Comparison of ENCODE assay signal across 8 mouse cellular contexts in the genomic region with DNA sequence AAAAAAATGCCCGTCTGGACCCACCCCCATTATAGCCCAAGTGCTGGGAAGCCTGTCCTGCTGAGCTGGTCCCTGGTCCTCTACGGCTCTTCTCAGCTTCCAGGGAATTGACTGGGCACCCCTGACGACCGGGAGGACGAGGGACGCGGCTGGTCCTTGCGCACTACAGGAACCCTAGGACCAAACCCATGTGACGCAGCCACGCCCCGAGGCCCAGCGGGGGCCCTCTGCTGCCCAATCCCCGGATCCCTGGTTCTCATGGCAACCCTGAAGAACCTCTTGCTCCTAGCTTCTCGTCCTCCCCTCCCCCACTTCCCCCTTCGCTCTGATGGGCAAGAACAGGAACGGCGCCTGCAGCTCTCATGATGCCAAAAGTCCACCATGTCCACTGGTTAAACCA. TPM values are rescaled to one million over a fixed set of nuclear protein-coding genes. Genes with fewer than 3 reads are reported as not detected.
A peak's percentile ranks its signal among the peaks of the same experiment; 100 is the strongest.
DNase-seq lines count a peak whose midpoint lies in the region; ATAC-seq lines count a peak whose summit lies in the region.

No protein-coding gene starts in this region.

- peak overlapping the region; percentile 41; the same call in 1 of the 2 replicates for H3K4me2 ChIP-seq in kidney, embryonic 14.5 days (replicated peaks; ENCODE audit: low read depth, low read length)
- peak overlapping the region; percentile 57 for H3K4me2 ChIP-seq in hindbrain, embryonic 14.5 days (replicated peaks)
- H3K4me2 ChIP-seq in limb, embryonic 12.5 days: peak overlapping the region; percentile 51

- DNase-seq in kidney, postnatal 4 days: no peak
- DNase-seq in cerebellum, postnatal 25 days: peak; percentile 52 to 75
- peak; percentile 45 for DNase-seq in hindbrain, embryonic 14.5 days (ENCODE audit: low spot score)
- peak; percentile 64 for DNase-seq in right cerebral cortex, postnatal 4 days
- DNase-seq in thymus, postnatal 10 days (ENCODE audit: low spot score in 2 of 2): no peak
- no peak for DNase-seq in urinary bladder, adult 2 months (ENCODE audit: low spot score)

- H3K9ac ChIP-seq in kidney, embryonic 14.5 days (ENCODE audit: low read depth, low read length): no peak overlapping the region
- H3K9ac ChIP-seq in hindbrain, embryonic 14.5 days: peak overlapping the region; percentile 56
- H3K9ac ChIP-seq in limb, embryonic 12.5 days (replicated peaks): no peak overlapping the region

- peak overlapping the region; percentile 21; the same call in 1 of the 2 replicates for H3K4me3 ChIP-seq in kidney, embryonic 14.5 days (ENCODE audit: low read length)
- H3K4me3 ChIP-seq in hindbrain, embryonic 14.5 days (replicated peaks; ENCODE audit: low read length): peak overlapping the region; percentile 42
- peak overlapping the region; percentile 26; the same call in 1 of the 2 replicates for H3K4me3 ChIP-seq in limb, embryonic 12.5 days (replicated peaks)

- peaks cover 72% of the 10 kb centered on the region for H3K27me3 ChIP-seq in kidney, embryonic 14.5 days (ENCODE audit: control insufficient read depth, insufficient read depth, low read length)
- peaks cover 83% of the 10 kb centered on the region for H3K27me3 ChIP-seq in hindbrain, embryonic 14.5 days (ENCODE audit: control insufficient read depth, insufficient read depth, low read length)
- peaks cover 91% of the 10 kb centered on the region for H3K27me3 ChIP-seq in limb, embryonic 12.5 days

- H3K36me3 ChIP-seq in kidney, embryonic 14.5 days (ENCODE audit: control insufficient read depth, insufficient read depth, low read length): peaks cover 29% of the 10 kb centered on the region; the same call in 1 of the 2 replicates
- no peaks in the 10 kb centered on the region for H3K36me3 ChIP-seq in hindbrain, embryonic 14.5 days (replicated peaks; ENCODE audit: control insufficient read depth, insufficient read depth)
- peaks cover 87% of the 10 kb centered on the region for H3K36me3 ChIP-seq in limb, embryonic 12.5 days

- H3K4me1 ChIP-seq in kidney, embryonic 14.5 days (ENCODE audit: control insufficient read depth, insufficient read depth, low read length): no peaks in the 10 kb centered on the region
- no peaks in the 10 kb centered on the region for H3K4me1 ChIP-seq in hindbrain, embryonic 14.5 days (replicated peaks; ENCODE audit: control insufficient read depth, insufficient read depth, low read length)
- no peaks in the 10 kb centered on the region for H3K4me1 ChIP-seq in limb, embryonic 12.5 days (replicated peaks)

- ATAC-seq in kidney, embryonic 14.5 days (ENCODE audit: low FRiP score, low TSS enrichment): peak; percentile 49
- ATAC-seq in hindbrain, embryonic 14.5 days (ENCODE audit: low FRiP score): peak; percentile 44
- ATAC-seq in limb, embryonic 12.5 days (ENCODE audit: insufficient number of reproducible peaks, insufficient read depth, low FRiP score, low TSS enrichment, low read depth): 0 out of 2 replicates have a peak, but pooled peaks have one; percentile 7

- H3K27ac ChIP-seq in kidney, embryonic 14.5 days (ENCODE audit: low read depth, low read length): no peak overlapping the region
- peak overlapping the region; percentile 86 for H3K27ac ChIP-seq in hindbrain, embryonic 14.5 days
- no peak overlapping the region for H3K27ac ChIP-seq in limb, embryonic 12.5 days

- WGBS in kidney, embryonic 14.5 days: 56% methylated on average over 17 of the region's 17 CpGs
- 50% methylated on average over 17 of the region's 17 CpGs for WGBS in hindbrain, embryonic 14.5 days
- WGBS in limb, embryonic 12.5 days: 58% methylated on average over 17 of the region's 17 CpGs

- H3K9me3 ChIP-seq in kidney, embryonic 14.5 days (ENCODE audit: control insufficient read depth, low read length): peaks cover 42% of the 10 kb centered on the region
- H3K9me3 ChIP-seq in hindbrain, embryonic 14.5 days (ENCODE audit: control insufficient read depth, low read length): peaks cover 32% of the 10 kb centered on the region
- peaks cover 67% of the 10 kb centered on the region for H3K9me3 ChIP-seq in limb, embryonic 12.5 days

RNA-seq across cellular contexts. Expression of a gene that starts 11.8 kb away (rescaled TPM):
- polyA plus RNA-seq in kidney, embryonic 14.5 days (2014; fragmentation: Nextera tagmentation; extraction: Ambion mirVana): 228 and 307 TPM in 2 replicates
- polyA plus RNA-seq in hindbrain, embryonic 14.5 days (2014; fragmentation: Nextera tagmentation; extraction: Ambion mirVana): 38.5 and 49.5 TPM in 2 replicates
- polyA plus RNA-seq in limb, embryonic 12.5 days (2016; fragmentation: Nextera tagmentation; extraction: Ambion mirVana): 546 and 599 TPM in 2 replicates
- polyA plus RNA-seq in urinary bladder, adult 2 months (2012; rRNA removed): 38.2 and 39.6 TPM in 2 replicates

Comparison
In these comparisons a context has a peak if more than half of its experiments do, and no peak if none do; other contexts are left out.
1. DNase-seq: peak in cerebellum, postnatal 25 days (2 of 2), hindbrain, embryonic 14.5 days (single experiment) and right cerebral cortex, postnatal 4 days (single experiment); none in kidney, postnatal 4 days (0 of 2), thymus, postnatal 10 days (0 of 2) and urinary bladder, adult 2 months (single experiment).
2. Peak in every context shown above with its lines, with median percentiles within 50 percentile points of each other: ATAC-seq, H3K4me2 ChIP-seq and H3K4me3 ChIP-seq.